Mouse (Mus musculus): ENCODE results near the gene Tmprss9.

DNA sequence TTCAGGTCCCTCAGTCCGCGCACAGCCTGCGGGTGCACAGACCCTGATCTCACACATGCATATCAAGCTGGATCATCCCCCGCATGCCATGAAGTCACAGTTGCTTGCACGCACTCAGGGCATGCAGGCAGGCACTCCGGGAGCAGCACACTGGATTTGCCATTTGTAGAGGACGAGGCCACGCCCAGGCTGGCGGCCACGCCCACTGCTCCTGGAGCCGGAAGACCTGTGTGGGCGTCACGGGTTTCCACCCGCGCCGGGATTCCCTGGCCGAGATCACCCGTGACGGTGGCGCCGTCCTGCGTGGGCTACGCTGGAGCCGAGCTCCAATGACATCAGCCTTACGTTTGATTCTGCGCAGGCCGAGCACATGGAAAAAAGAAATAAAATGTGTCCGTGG, 68.0 kb downstream of the Tmprss9 start:
- TF ChIP-seq CTCF (IDR thresholded peaks at IDR 0.05; ENCODE audit: low read depth) (no peak), EP300 (optimal IDR thresholded peaks at IDR 0.05) (no peak)
